Mouse (Mus musculus): ENCODE data around the gene Prr5.

- TF ChIP-seq CTCF (IDR thresholded peaks at IDR 0.05; ENCODE audit: low read depth) (no peak), EP300 (optimal IDR thresholded peaks at IDR 0.05) (no peak)
These were observed 28.2 kb downstream of the Prr5 start for GRCm38 (mm10) chr15:84697611-84698011.
